Mouse (Mus musculus) liver, embryonic 14.5 days (tissue): ENCODE results near the gene Vstm2a. TPM values are rescaled to one million over a fixed set of nuclear protein-coding genes. Genes with fewer than 3 reads are reported as not detected.

ENCODE experiments used
- ATAC-seq: fragments of 200-750 bp; cut with Nextera tagmentation; 2 replicates; pipeline ENCODE4 v1.8.0; 2017; ENCODE audit warnings: moderate number of reproducible peaks, mild to moderate bottlenecking, moderate library complexity; ENCODE audit not compliant: insufficient read depth
- DNase-seq, 3 experiments: peaks; one replicate each; pipeline ENCODE4 v3.0.0-alpha.2; 2012 to 2013; ENCODE audit warnings: low read depth in 3 of 3, low spot score in 3 of 3
- H3K27ac ChIP-seq: fragments of 300-500 bp; sonication (generic); 2 replicates; pipeline ENCODE4 v1.5.1; 2014; ENCODE audit warnings: moderate library complexity, mild to moderate bottlenecking, control low read depth, inconsistent platforms
- H3K27me3 ChIP-seq: fragments of 300-500 bp; sonication (generic); 2 replicates; pipeline ENCODE4 v1.6.1; 2014; ENCODE audit warnings: mild to moderate bottlenecking, low read length, moderate library complexity; ENCODE audit not compliant: control insufficient read depth, insufficient read depth
- H3K36me3 ChIP-seq: fragments of 300-500 bp; sonication (generic); replicated peaks from 2 replicates; pipeline ENCODE4 v1.6.1; 2014; ENCODE audit warnings: low read depth; ENCODE audit not compliant: control insufficient read depth, insufficient read depth
- H3K4me1 ChIP-seq, 2 experiments: fragments of 200-500 bp in 1 of 2; fragments of 300-500 bp in 1 of 2; sonication (generic) in 1 of 2; replicated peaks; 2 replicates each; pipeline ENCODE4 v1.6.1; 2012 to 2014; ENCODE audit warnings: antibody characterized with exemption in 1 of 2, inconsistent platforms in 1 of 2, low read length in 1 of 2; ENCODE audit not compliant: control insufficient read depth in 2 of 2, insufficient read depth in 2 of 2
- H3K4me2 ChIP-seq: fragments of 300-500 bp; sonication (generic); 2 replicates; pipeline ENCODE4 v1.6.1; 2014; ENCODE audit warnings: low read depth, mild to moderate bottlenecking, control low read depth, moderate library complexity
- H3K4me3 ChIP-seq, 2 experiments: fragments of 200-500 bp in 1 of 2; fragments of 300-500 bp in 1 of 2; sonication (generic) in 1 of 2; 2 replicates each; pipeline ENCODE4 v1.5.1; 2012 to 2014; ENCODE audit warnings: low read depth in 2 of 2, low read length in 2 of 2, mild to moderate bottlenecking in 2 of 2, control low read depth in 1 of 2, inconsistent platforms in 1 of 2, moderate library complexity in 1 of 2; ENCODE audit not compliant: insufficient read depth in 1 of 2
- H3K9ac ChIP-seq: fragments of 300-500 bp; sonication (generic); replicated peaks from 2 replicates; pipeline ENCODE4 v1.6.1; 2014; ENCODE audit warnings: mild to moderate bottlenecking, control low read depth, moderate library complexity
- H3K9me3 ChIP-seq: fragments of 300-500 bp; sonication (generic); 2 replicates; pipeline ENCODE4 v1.6.1; 2016; ENCODE audit warnings: low read length, mixed read lengths; ENCODE audit not compliant: control insufficient read depth
- CTCF ChIP-seq: IDR thresholded peaks from 2 replicates; pipeline ENCODE4 v1.5.1; 2016; ENCODE audit warnings: antibody characterized with exemption, low read depth, control low read depth
- EP300 ChIP-seq: IDR thresholded peaks from 2 replicates; pipeline ENCODE4 v1.6.1; 2016; ENCODE audit warnings: antibody characterized with exemption, low read depth
- WGBS: fragments of 180-500 bp; shearing (Covaris S2); extraction: QIAGEN DNeasy Blood & Tissue Kit; methylation state at CpG from one replicate; pipeline ENCODE4 v1.1.7; 2014; ENCODE audit not compliant: insufficient replicate concordance; 5-methylcytosine and 5-hydroxymethylcytosine counted together
- polyA plus RNA-seq, 2 experiments: library from polyadenylated mRNA; depleted of rRNA in 1 of 2; stranded (reverse) in 1 of 2; unstranded in 1 of 2; fragments of >200 nt; fragmentation: Nextera tagmentation in 1 of 2; extraction: Ambion mirVana in 1 of 2; gene quantifications; 2 replicates each; pipeline versions ENCODE4 v1.2.1 to v1.2.3; 2012 to 2014

Gene Vstm2a
- polyA plus RNA-seq, 2 experiments = 0.02 TPM; not detected in 1

DNA sequence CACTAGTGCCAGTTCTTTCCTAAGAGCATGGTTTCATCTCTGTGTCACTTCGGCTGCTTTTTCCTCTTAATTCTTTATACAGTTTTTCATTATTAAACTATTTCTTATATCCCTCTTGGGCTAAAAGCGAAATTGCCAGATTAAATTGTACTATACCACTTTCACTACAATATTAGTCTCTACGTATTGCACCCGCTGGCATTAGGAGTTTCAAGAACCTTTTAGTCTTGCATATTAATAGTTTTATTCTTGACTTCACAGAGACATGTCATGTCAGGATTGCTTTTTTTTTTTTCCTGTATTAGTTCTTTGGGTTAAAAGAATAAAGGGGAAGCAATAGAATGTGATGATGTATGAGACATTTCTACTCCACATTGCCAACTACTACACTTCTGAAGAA lies 94.4 kb downstream of the Vstm2a start:
- ATAC-seq (no peak), DNase-seq (no peak)
- no peaks in the 10 kb centered on the region for H3K27me3 ChIP-seq
- H3K9ac ChIP-seq = no peak overlapping the region
- H3K9me3 ChIP-seq = no peaks in the 10 kb centered on the region
- no peak for TF ChIP-seq EP300
- H3K4me3 ChIP-seq = no peak overlapping the region
- no peaks in the 10 kb centered on the region for H3K4me1 ChIP-seq
- H3K36me3 ChIP-seq = no peaks in the 10 kb centered on the region
- no peak overlapping the region for H3K4me2 ChIP-seq
- no peak overlapping the region for H3K27ac ChIP-seq
- WGBS = 62% methylated on average over 4 of the region's 4 CpGs

- Histone ChIP-seq H3K27ac (no peak overlapping the region), H3K9ac (no peak overlapping the region), H3K27me3 (no peaks in the 10 kb centered on the region), H3K9me3 (no peaks in the 10 kb centered on the region), H3K4me2 (no peak overlapping the region), H3K4me3 (no peak overlapping the region), H3K4me1 (no peaks in the 10 kb centered on the region), H3K36me3 (no peaks in the 10 kb centered on the region)
- ATAC-seq (no peak), DNase-seq (no peak)
- TF ChIP-seq EP300 (no peak), CTCF (no peak)
These were observed 96.8 kb downstream of the Vstm2a start for GRCm38 (mm10) chr11:16354356-16354755.

DNA sequence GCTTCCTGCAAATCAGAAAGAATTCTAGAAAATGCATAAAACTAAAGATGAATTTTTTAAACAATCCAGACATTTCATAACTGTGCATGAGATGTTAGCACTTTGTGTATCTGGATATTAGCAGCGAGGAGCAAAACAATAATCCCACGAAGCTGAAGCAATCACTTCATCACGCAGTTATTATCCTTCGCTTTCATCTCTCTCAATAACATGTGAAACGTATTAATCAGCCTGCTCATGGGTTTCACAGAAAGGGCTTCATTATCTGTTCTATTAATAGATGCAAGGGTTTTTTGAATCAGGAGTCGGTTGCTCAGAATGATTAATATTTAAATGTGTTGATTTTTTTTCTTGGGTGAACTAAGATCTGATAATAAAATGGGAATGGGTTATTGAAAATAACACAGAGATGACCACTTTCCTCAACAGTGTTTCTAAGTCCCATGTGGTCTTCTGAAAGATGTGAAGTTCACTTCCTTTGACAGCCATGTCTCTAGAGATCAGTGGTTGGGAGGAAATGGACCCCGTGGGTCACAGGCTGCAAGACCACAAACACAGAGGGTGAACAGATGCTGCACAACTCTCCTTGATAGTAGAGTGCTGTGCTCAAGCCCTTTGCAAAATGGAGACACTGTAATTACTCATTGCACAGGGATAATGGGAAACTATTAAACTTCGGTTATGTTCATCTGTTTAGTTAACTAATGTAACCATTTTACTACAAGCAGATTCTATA lies 109.5 kb downstream of the Vstm2a start:
- Histone ChIP-seq H3K4me3 (no peak overlapping the region), H3K4me2 (no peak overlapping the region), H3K27ac (no peak overlapping the region), H3K9ac (no peak overlapping the region), H3K27me3 (no peaks in the 10 kb centered on the region), H3K4me1 (no peaks in the 10 kb centered on the region), H3K9me3 (no peaks in the 10 kb centered on the region), H3K36me3 (no peaks in the 10 kb centered on the region)
- ATAC-seq = no peak
- TF ChIP-seq CTCF (no peak), EP300 (no peak)
- DNase-seq = no peak
- WGBS = 53% methylated on average over 8 of the region's 8 CpGs

GRCm38 (mm10) chr11:16403627-16404026 lies 146.1 kb downstream of the Vstm2a start:
- TF ChIP-seq EP300 (no peak), CTCF (0 out of 2 replicates have a peak, but pooled peaks have one; percentile 8)
- ATAC-seq = no peak
- Histone ChIP-seq H3K27ac (no peak overlapping the region), H3K27me3 (no peaks in the 10 kb centered on the region), H3K4me2 (no peak overlapping the region), H3K9ac (no peak overlapping the region), H3K9me3 (no peaks in the 10 kb centered on the region), H3K4me3 (no peak overlapping the region), H3K4me1 (no peaks in the 10 kb centered on the region), H3K36me3 (no peaks in the 10 kb centered on the region)
- no peak for DNase-seq
- 19% methylated on average over 2 of the region's 2 CpGs for WGBS

DNA sequence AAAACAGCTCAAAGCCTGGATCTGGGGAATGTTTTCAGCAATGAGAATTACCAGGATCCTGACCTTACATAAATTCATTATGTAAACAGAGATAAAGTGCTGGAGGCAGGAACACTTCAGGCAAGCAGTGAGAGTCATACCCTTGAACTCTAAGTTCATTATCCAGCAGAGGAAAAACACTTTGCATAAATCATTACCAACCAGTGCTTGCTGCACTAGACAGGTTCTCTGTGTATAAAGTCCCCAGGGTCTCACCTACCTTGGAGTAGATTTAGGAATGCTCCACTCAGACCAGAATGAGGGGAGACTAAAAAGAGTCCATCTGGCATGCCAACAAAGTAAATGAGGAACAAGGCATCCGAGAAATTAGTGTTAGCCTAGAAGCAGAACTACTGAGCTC lies 154.2 kb downstream of the Vstm2a start:
- no peak for ATAC-seq
- H3K27me3 ChIP-seq = no peaks in the 10 kb centered on the region
- WGBS = 33% methylated on average over 1 of the region's 1 CpGs
- H3K27ac ChIP-seq = no peak overlapping the region
- H3K4me2 ChIP-seq = no peak overlapping the region
- no peaks in the 10 kb centered on the region for H3K9me3 ChIP-seq
- H3K4me1 ChIP-seq = no peaks in the 10 kb centered on the region
- no peak overlapping the region for H3K9ac ChIP-seq
- H3K36me3 ChIP-seq = no peaks in the 10 kb centered on the region
- H3K4me3 ChIP-seq = no peak overlapping the region
- TF ChIP-seq CTCF (no peak), EP300 (no peak)
- no peak for DNase-seq
